Mouse (Mus musculus) bone marrow macrophage, adult 2 months (primary cell): ENCODE data around the gene Acbd4. TPM values are rescaled to one million over a fixed set of nuclear protein-coding genes. Genes with fewer than 3 reads are reported as not detected.

Experiments
- H3K27ac ChIP-seq: 2 replicates; pipeline ENCODE4 v1.5.1; 2012; ENCODE audit warnings: low read depth, low read length; ENCODE audit not compliant: insufficient read depth
- H3K4me1 ChIP-seq: 2 replicates; pipeline ENCODE4 v1.6.1; 2012; ENCODE audit warnings: low read length; ENCODE audit not compliant: control insufficient read depth, insufficient read depth
- H3K4me3 ChIP-seq: 2 replicates; pipeline ENCODE4 v1.5.1; 2012; ENCODE audit warnings: mild to moderate bottlenecking, low read length, moderate library complexity; ENCODE audit not compliant: insufficient read depth
- CTCF ChIP-seq: IDR thresholded peaks from 2 replicates; pipeline ENCODE4 v1.5.1; 2012; ENCODE audit warnings: low read depth, mild to moderate bottlenecking, low read length, moderate library complexity
- POLR2A ChIP-seq: IDR thresholded peaks from 2 replicates; pipeline ENCODE4 v1.6.1; 2012; ENCODE audit warnings: mild to moderate bottlenecking, low read depth, low read length, borderline replicate concordance
- polyA plus RNA-seq: library from polyadenylated mRNA; stranded (reverse); fragments of >200 nt; gene quantifications from 2 replicates; pipeline ENCODE4 v1.2.4, GENCODE M21; 2012; ENCODE audit not compliant: missing spikeins, insufficient read depth, insufficient read length

Acbd4 gene
- polyA plus RNA-seq, 1 experiment, result 30.4 TPM

DNA sequence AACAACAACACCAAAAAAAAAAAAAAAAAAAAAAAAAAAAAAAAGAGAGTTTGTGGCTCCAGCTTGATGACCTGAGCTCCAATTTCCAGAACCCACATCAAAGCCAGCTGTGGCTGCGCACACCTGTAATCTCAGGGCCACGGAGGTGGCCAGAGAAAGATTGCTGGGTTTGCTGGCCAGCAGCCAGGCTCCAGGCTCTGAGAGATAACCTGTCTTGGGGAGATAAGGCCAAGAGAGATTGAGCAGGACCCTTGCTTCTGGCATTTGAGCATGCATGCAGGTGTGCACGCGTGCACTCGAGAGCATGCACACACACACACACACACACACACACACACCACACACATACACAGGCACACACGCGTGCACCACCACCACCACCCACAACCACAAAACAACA is 8.2 kb upstream of the Acbd4 start:
- Histone ChIP-seq H3K4me3 (no peak overlapping the region), H3K27ac (no peak overlapping the region), H3K4me1 (peaks cover 16% of the 10 kb centered on the region)
- no peak for TF ChIP-seq CTCF
- no peak for TF ChIP-seq POLR2A

DNA sequence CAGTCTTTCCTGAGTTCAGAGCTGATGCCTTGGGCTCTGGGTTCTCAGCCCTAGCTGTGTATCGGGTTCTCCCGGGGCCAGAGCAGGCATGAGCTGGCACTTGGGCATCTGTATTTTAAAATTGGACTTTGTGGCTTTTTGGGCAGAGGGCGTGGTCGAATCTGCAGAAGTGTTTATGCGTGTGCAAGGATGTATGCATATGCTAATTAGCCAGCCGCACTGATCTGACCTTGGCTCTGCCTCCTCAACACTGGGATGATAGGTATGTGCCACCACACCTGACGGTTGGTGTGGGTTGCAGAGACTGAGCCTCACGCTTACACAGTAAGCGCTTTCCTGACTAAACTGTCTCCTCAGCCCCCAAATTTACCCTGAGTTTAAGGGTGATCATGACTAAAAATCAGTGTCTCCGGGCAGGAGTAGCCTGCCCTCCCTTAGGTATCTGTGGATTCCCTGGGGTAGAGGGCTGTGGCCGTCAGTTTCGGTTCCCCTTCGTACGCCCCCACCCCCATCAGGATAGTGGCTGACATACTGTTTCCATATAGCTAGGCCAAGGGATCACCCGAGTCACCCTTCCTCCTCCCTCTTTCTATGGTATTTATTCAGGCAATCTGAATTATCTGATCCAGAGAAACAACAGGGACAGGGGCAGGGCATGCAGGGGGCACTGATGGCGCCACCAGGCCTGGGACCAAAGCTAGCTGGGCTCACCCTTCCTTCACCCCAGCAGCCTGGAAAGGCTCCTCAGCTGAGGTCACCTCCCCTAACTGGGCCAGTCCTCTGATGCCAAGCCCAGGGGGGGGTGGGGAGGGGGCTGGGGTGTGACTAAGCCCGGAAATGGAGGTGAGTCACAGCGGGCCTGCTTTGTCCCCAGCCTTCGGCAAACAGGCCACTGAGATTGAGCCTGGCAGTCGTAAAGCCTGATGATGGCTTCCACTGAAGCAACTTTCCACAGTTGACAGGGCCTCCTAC is 7.3 kb upstream of the Acbd4 start:
- Histone ChIP-seq H3K27ac (peak overlapping the region; percentile 55), H3K4me1 (peaks cover 16% of the 10 kb centered on the region), H3K4me3 (no peak overlapping the region)
- no peak for TF ChIP-seq CTCF
- TF ChIP-seq POLR2A, result no peak

DNA sequence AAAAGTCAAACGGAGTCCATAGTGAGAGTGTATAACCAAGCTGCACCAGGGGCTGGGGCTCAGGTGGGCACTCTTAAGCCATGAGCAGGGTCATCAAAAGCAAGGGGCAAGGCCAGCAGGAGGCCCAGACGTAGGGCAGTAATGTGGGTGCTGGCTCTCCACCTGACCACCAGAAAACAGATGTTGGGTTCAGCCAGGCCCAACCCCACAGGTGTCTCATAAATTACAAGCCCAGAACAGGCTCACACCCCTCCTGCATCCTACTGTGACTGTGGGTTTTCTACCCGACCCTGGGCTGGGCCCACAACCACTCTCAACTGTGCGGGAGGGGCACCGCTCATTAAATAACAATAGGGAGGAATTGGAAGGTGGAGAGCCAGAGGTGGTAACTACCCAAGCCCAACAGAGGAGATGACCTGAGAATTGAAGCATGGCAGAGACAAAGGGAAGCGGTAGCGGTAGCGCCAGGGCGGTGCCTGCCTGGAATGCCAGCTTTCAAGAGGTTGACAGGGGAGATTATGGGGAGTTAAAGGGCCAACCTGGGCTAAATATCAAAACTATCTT is 6.3 kb upstream of the Acbd4 start:
- Histone ChIP-seq H3K4me1 (peaks cover 16% of the 10 kb centered on the region), H3K4me3 (no peak overlapping the region), H3K27ac (0 out of 2 replicates have a peak overlapping the region, but pooled peaks have one; percentile 19)
- TF ChIP-seq POLR2A (no peak), CTCF (no peak)

DNA sequence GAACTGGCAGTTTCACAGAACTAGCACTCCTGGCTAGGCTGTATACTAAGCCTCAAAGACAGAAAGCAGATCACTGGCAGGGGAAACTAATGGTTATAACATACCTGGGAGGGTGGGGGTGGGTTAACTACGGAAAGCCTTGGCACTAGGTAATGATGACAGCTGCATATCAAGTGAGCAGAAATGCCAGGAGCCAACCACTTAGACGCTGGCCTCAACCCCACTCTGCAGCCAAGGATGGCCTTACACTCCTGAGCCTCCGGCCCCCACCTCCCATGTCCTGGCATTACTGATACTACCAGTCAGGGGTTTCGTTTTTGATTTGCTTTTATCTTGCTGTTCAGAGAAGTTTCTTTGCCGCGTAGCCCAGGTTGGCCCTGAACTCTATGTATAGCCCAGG is 5.7 kb upstream of the Acbd4 start:
- TF ChIP-seq CTCF (no peak), POLR2A (no peak)
- no peak overlapping the region for H3K4me3 ChIP-seq
- H3K4me1 ChIP-seq, result peaks cover 16% of the 10 kb centered on the region

DNA sequence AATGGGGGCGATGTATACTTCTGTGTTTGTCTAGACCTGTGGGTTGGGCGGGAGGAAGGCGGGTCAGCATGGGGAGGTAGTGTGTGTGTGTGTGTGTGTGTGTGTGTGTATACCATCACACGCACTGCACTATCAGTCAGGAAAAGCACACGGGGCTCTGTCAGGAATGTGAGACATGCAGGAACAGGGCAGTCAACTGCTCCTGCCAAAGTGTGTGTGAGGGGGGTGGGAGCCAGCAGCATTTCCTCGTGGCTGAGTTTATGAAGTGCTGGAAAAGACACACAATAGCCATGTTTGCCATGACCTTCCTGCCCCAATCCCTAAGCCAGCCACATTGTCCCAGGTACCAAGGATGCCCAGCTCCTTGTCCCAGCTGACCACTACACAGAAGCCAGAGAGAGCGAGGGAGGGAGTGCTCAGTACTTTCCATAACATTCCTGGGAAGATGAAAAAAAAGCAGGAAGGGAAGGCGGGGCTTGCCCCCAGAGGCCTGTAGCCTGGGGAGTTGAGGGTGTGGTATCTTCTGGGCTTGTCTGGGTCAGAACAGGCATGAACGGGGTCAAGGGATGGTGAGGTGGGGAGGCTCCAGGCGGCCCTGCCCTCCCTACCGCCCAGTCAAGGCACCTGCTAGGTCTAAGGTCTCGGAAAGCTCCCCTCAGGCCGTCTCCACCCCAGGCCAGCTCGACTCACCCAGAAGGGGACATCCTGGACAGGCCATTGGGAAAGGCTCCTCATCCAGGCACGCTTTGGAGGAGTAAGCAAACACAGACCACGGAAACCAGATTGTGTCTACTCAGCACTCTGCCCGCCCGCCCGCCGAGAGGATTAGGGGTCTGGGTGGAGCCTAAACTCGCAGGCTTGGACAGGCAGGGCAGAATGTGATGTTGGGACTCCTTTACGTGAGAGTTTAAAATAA is 4.2 kb upstream of the Acbd4 start:
- H3K27ac ChIP-seq, result no peak overlapping the region
- TF ChIP-seq POLR2A (no peak), CTCF (no peak)
- H3K4me1 ChIP-seq, result peaks cover 19% of the 10 kb centered on the region
- H3K4me3 ChIP-seq, result no peak overlapping the region

More for the DNA sequence above, 5.7 kb upstream of the Acbd4 start:
- H3K27ac ChIP-seq, result no peak overlapping the region

DNA sequence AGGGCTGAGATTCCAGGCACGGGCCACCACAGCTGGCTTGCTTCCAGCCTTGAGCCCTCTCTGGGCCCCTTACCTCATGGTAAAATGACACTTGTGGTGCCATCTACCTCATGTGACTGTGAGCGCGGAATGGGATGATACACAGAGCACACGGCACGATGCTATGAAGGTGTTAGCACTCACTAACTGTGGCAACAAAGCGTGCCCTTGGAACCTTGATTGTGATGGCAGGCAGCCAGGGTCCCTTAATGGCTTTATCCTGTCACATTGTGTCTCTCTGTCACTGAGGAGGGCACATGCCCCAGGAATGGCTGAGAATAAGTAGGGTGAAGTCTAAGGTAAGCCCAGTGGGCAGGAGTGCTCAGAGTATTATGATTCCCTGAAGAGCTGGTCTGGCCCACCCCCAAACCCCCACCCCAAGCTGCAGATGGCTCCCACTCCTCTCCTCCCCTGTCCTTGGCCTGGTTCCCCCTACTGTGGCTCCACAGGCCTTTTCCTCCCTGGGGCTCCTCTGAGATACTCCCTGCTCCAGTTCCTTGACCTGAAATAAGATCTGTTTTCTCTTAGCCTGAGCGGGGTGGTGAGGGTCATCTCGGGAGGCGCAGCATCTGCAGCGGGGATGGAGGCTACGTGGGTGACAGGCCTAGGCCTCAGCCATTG is 2.8 kb upstream of the Acbd4 start:
- Histone ChIP-seq H3K4me1 (peaks cover 17% of the 10 kb centered on the region), H3K27ac (no peak overlapping the region), H3K4me3 (no peak overlapping the region)
- no peak for TF ChIP-seq CTCF
- no peak for TF ChIP-seq POLR2A

DNA sequence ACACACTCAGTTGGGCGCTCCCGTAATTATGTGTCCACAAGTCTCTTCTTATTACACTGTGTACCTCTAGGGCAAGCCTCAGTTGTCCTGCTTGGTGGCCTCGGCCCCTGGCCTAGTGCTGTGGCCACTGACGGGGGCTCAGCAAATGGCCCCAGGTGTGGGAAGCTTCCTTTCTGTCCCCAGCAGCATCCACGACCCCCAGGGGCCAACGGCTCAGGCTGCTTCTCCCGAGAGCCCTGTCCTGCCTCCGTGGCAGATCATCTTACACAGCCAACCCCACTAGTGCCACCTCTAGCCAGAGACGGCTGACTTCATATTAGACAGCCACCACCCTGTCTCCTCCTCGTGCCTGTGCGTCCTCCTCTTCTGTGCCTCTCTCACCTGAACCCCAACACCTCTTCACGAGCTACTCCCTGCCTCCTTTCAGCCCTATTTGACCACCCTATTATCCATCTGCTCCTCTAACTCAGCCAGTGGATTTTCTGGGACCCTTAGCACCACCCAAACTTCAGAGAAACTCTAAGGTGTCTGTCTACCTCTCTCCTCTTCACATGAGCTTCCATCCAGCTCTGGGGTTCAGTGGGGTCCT is 2.0 kb upstream of the Acbd4 start:
- H3K4me3 ChIP-seq, result no peak overlapping the region
- no peak overlapping the region for H3K27ac ChIP-seq
- peaks cover 10% of the 10 kb centered on the region for H3K4me1 ChIP-seq
- TF ChIP-seq POLR2A, result no peak

DNA sequence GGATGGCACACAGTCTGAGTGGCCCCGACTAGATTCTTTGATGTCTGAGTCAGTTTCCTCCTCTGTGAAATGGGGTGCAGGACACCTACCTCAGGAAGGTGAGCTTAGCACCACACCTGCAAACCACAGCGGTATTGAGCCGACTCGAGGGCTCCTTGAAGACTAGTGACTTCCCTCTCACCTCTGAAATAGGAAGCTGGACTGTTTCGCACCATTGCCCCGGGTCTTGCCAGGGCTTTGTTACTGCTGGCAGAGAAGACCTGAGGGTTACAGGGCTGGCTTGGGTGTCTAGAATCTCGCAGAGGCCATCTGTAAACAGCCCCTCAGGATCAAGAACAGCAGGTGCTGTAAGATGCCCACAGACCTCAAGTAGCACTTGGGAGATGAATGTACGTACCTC is 1.1 kb upstream of the Acbd4 start:
- Histone ChIP-seq H3K4me3 (no peak overlapping the region), H3K27ac (no peak overlapping the region), H3K4me1 (peaks cover 5% of the 10 kb centered on the region)
- no peak for TF ChIP-seq CTCF
- TF ChIP-seq POLR2A, result no peak
